Mouse (Mus musculus) adrenal gland, adult 8-10 months (tissue): ENCODE data around the gene Gpr162. TPM values are rescaled to one million over a fixed set of nuclear protein-coding genes. Genes with fewer than 3 reads are reported as not detected.
"Not testable (repeated sequence)": the region's sequence is repeated elsewhere in the genome, so short reads cannot be mapped to it uniquely, and the experiment has no call there.

Source experiments
- DNase-seq: peaks from one replicate; pipeline ENCODE4 v3.0.0; 2022
- total RNA-seq, 4 experiments: library from RNA; stranded (reverse); gene quantifications; 2 replicates each; pipeline ENCODE4 v1.2.4; 2022

The Gpr162 gene
- total RNA-seq, 4 experiments from 2014 or later, result 0.32 to 2.2 (median 1.6) TPM

- no peak for DNase-seq
Measured at GRCm38 (mm10) chr6:124811403-124811665, 52.4 kb downstream of the Gpr162 start.

DNA sequence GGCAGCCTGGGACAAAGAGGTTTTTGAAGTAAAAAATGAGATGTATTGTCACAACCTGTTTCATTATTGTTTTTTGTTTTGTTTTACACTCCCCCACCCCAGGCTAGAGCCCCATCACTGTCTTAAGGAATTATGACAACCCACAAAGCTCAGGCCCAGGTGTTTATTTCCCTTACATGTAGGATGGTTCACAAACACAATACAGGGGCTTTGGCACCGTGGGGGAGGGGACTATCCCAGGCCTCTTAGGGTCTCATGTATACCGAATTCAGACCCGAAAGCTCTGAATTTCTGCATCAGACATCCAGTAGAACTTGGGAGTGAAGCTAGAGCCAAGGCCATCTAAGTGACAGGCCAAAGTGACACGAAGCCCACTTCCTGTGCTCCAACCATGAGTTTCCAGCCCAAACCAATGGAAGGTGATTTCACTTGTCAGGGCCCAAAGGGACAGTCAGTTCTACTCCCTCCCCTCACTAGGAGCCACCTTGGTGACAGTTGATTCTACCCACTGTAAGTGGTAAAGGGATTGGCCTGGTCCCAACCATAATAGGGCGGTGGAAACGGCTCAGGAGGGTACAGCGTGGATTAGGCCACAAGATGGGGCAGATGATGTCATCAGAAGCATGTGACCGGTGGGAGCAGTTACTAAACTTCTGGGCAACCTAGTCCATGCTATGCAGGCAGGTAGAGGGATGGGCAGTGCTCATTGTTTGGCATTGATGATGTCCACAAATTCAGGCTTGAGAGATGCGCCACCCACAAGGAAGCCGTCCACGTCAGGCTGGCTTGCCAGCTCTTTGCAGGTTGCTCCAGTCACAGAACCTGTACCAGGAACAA is 53.0 kb downstream of the Gpr162 start:
- not testable (repeated sequence) for DNase-seq

DNA sequence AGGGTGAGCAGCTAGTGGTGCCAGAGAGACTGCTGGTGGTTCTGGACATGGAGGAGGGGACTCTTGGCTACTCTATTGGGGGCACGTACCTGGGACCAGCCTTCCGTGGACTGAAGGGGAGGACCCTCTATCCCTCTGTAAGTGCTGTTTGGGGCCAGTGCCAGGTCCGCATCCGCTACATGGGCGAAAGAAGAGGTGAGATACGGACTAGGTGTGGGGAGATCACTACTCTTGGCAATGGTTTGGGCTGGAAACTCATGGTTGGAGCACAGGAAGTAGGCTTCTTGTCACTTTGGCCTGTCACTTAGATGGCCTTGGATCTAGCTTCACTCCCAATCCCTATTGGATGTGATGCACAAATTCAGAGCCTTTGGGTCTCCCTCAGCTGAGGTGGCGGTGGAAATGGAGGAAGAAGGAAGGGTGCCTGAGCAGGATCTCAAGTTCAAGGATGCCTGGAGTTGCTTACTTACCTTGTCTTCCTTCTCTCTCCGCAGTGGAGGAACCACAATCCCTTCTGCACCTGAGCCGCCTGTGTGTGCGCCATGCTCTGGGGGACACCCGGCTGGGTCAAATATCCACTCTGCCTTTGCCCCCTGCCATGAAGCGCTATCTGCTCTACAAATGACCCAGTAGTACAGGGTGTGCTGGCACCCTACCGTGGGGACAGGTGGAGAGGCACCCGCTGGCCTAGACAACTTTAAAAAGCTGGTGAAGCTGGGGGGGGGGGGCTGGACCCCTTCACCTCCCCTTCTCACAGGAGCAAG is 53.8 kb downstream of the Gpr162 start:
- DNase-seq, result no peak

DNA sequence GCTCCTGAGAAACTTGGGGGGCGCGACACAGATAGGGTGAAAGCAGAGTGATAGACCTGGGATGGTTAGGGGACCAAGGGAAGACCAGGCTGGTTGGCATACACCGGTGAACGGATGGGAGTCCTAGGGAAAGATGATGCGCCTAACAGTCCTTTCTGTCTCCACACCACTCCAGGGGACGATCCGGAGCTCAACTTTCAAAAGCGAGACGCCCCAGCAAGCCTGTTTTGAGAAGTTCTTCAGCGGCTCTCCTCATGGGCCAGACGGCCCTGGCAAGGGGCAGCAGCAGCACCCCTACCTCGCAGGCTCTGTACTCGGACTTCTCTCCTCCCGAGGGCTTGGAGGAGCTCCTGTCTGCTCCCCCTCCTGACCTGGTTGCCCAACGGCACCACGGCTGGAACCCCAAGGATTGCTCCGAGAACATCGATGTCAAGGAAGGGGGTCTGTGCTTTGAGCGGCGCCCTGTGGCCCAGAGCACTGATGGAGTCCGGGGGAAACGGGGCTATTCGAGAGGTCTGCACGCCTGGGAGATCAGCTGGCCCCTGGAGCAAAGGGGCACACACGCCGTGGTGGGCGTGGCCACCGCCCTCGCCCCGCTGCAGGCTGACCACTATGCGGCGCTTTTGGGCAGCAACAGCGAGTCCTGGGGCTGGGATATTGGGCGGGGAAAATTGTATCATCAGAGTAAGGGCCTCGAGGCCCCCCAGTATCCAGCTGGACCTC is 54.6 kb downstream of the Gpr162 start:
- peak; percentile 78 for DNase-seq

Other genes starting within 250 kb of the Gpr162 start
- gene C1s2, start 227.9 kb downstream of the Gpr162 start, total RNA-seq, result 1 to 10 TPM; 1.8 to 4.1 (median 3.0) TPM
- gene Lpcat3, start 201.0 kb downstream of the Gpr162 start, total RNA-seq, result 100 to 1,000 TPM in 1 of 4 experiments, 10 to 100 TPM in 3; 75.1 to 111 (median 90.7) TPM
- 10 to 100 TPM; 81.9 to 100.0 (median 86.2) TPM for gene Emg1, start 151.8 kb downstream of the Gpr162 start, total RNA-seq
- 100 to 1,000 TPM; 255 to 303 (median 272) TPM for gene Phb2, start 151.6 kb downstream of the Gpr162 start, total RNA-seq
- gene Ptpn6, start 125.3 kb downstream of the Gpr162 start, total RNA-seq, result 10 to 100 TPM; 14.1 to 21.6 (median 15.0) TPM
- gene Grcc10, start 122.6 kb downstream of the Gpr162 start, total RNA-seq, result 100 to 1,000 TPM; 348 to 417 (median 368) TPM
- gene Gm45234, start 108.0 kb downstream of the Gpr162 start, total RNA-seq, result not detected
- gene Atn1, start 107.5 kb downstream of the Gpr162 start, total RNA-seq, result 100 to 1,000 TPM in 2 of 4 experiments, 10 to 100 TPM in 2; 68.7 to 111 (median 97.1) TPM
- 10 to 100 TPM; 23.0 to 74.2 (median 42.8) TPM for gene Eno2, start 94.3 kb downstream of the Gpr162 start, total RNA-seq
- 1 to 10 TPM in 2 of 4 experiments, under 1 TPM in 2; 0.52 to 3.6 (median 1.0) TPM for gene Lrrc23, start 84.3 kb downstream of the Gpr162 start, total RNA-seq
- gene Spsb2, start 55.3 kb downstream of the Gpr162 start, total RNA-seq, result 10 to 100 TPM; 27.0 to 37.4 (median 33.6) TPM
- gene Tpi1, start 49.7 kb downstream of the Gpr162 start, total RNA-seq, result 100 to 1,000 TPM; 448 to 531 (median 475) TPM
- gene Usp5, start 34.5 kb downstream of the Gpr162 start, total RNA-seq, result 100 to 1,000 TPM; 134 to 158 (median 154) TPM
- 1 to 10 TPM; 1.9 to 4.4 (median 2.7) TPM for gene Cdca3, start 34.4 kb downstream of the Gpr162 start, total RNA-seq
- gene Gnb3, start 23.7 kb downstream of the Gpr162 start, total RNA-seq, result 10 to 100 TPM in 3 of 4 experiments, 1 to 10 TPM in 1; 8.9 to 18.5 (median 14.5) TPM
- 10 to 100 TPM; 26.2 to 43.9 (median 35.3) TPM for gene P3h3, start 6.2 kb downstream of the Gpr162 start, total RNA-seq
- gene Cd4, start 24.2 kb upstream of the Gpr162 start, total RNA-seq, result under 1 TPM; 0.40 to 0.83 (median 0.46) TPM
- gene Lag3, start 47.7 kb upstream of the Gpr162 start, total RNA-seq, result 1 to 10 TPM; 1.1 to 2.7 (median 1.2) TPM
- 100 to 1,000 TPM; 741 to 843 (median 768) TPM for gene Ptms, start 56.1 kb upstream of the Gpr162 start, total RNA-seq
- 100 to 1,000 TPM; 277 to 296 (median 287) TPM for gene Mlf2, start 67.4 kb upstream of the Gpr162 start, total RNA-seq
- 100 to 1,000 TPM; 130 to 160 (median 147) TPM for gene Cops7a, start 101.6 kb upstream of the Gpr162 start, total RNA-seq
- gene Pianp, start 132.7 kb upstream of the Gpr162 start, total RNA-seq, result 1 to 10 TPM in 3 of 4 experiments, under 1 TPM in 1; 0.81 to 3.8 (median 1.9) TPM
- gene Zfp384, start 145.2 kb upstream of the Gpr162 start, total RNA-seq, result 10 to 100 TPM; 46.9 to 87.0 (median 56.5) TPM
- gene Ing4, start 175.8 kb upstream of the Gpr162 start, total RNA-seq, result 10 to 100 TPM; 62.7 to 74.3 (median 72.6) TPM
- 10 to 100 TPM in 1 of 4 experiments, 1 to 10 TPM in 3; 6.9 to 12.1 (median 9.1) TPM for gene Acrbp, start 185.7 kb upstream of the Gpr162 start, total RNA-seq
- gene Lpar5, start 203.9 kb upstream of the Gpr162 start, total RNA-seq, result 1 to 10 TPM in 1 of 4 experiments, under 1 TPM in 3; 0.73 to 1.3 (median 0.83) TPM
- 100 to 1,000 TPM; 140 to 272 (median 202) TPM for gene Chd4, start 232.0 kb upstream of the Gpr162 start, total RNA-seq